Mouse (Mus musculus) heart, adult 8-10 months (tissue): ENCODE measurements around the gene Inpp4b. TPM values are rescaled to one million over a fixed set of nuclear protein-coding genes. Genes with fewer than 3 reads are reported as not detected.

Source experiments
- DNase-seq: peaks from one replicate; pipeline ENCODE4 v3.0.0; 2022; ENCODE audit warnings: low spot score
- total RNA-seq, 4 experiments: library from RNA; stranded (reverse); gene quantifications; 2 replicates each; pipeline ENCODE4 v1.2.4; 2022

Inpp4b gene
- total RNA-seq, 4 experiments from 2014 or later: 50.3 to 81.7 (median 64.1) TPM

GRCm38 (mm10) chr8:81840512-81840911, 498.2 kb downstream of the Inpp4b start:
- DNase-seq: no peak

GRCm38 (mm10) chr8:81844104-81844982, 502.0 kb downstream of the Inpp4b start:
- DNase-seq: no peak

GRCm38 (mm10) chr8:81847929-81848328, 505.6 kb downstream of the Inpp4b start:
- DNase-seq: no peak

GRCm38 (mm10) chr8:81849976-81850375, 507.6 kb downstream of the Inpp4b start:
- DNase-seq: no peak

GRCm38 (mm10) chr8:81853184-81853583, 510.8 kb downstream of the Inpp4b start:
- no peak for DNase-seq

- DNase-seq: no peak
Measured at GRCm38 (mm10) chr8:81854543-81854942, 512.2 kb downstream of the Inpp4b start.

- DNase-seq: no peak
Measured at GRCm38 (mm10) chr8:81855009-81855408, 512.7 kb downstream of the Inpp4b start.

GRCm38 (mm10) chr8:81856120-81856519, 513.8 kb downstream of the Inpp4b start:
- DNase-seq: peak; percentile 13

GRCm38 (mm10) chr8:81856608-81857007, 514.3 kb downstream of the Inpp4b start:
- no peak for DNase-seq

- DNase-seq: no peak
Measured at GRCm38 (mm10) chr8:81858393-81858792, 516.0 kb downstream of the Inpp4b start.

- DNase-seq: no peak
Measured at GRCm38 (mm10) chr8:81859805-81860204, 517.4 kb downstream of the Inpp4b start.

- DNase-seq: no peak
Measured at GRCm38 (mm10) chr8:81861311-81861710, 519.0 kb downstream of the Inpp4b start.

GRCm38 (mm10) chr8:81862738-81863137, 520.4 kb downstream of the Inpp4b start:
- DNase-seq: no peak

GRCm38 (mm10) chr8:81864318-81864717, 522.0 kb downstream of the Inpp4b start:
- DNase-seq: no peak

- DNase-seq: peak; percentile 31
Measured at GRCm38 (mm10) chr8:81865664-81866063, 523.3 kb downstream of the Inpp4b start.

GRCm38 (mm10) chr8:81867020-81867419, 524.7 kb downstream of the Inpp4b start:
- DNase-seq: no peak

GRCm38 (mm10) chr8:81870466-81870865, 528.1 kb downstream of the Inpp4b start:
- DNase-seq: no peak

GRCm38 (mm10) chr8:81880071-81880470, 537.7 kb downstream of the Inpp4b start:
- DNase-seq: no peak

- no peak for DNase-seq
Measured at GRCm38 (mm10) chr8:81884195-81884594, 541.8 kb downstream of the Inpp4b start.

GRCm38 (mm10) chr8:81888843-81889242, 546.5 kb downstream of the Inpp4b start:
- peak; percentile 19 for DNase-seq

GRCm38 (mm10) chr8:81893292-81893691, 550.9 kb downstream of the Inpp4b start:
- DNase-seq: no peak

GRCm38 (mm10) chr8:81946812-81947211, 604.5 kb downstream of the Inpp4b start:
- DNase-seq: no peak

GRCm38 (mm10) chr8:81953101-81953500, 610.7 kb downstream of the Inpp4b start:
- no peak for DNase-seq
